Mouse (Mus musculus) testis, adult 2 months (tissue): ENCODE data around the gene Tlr2. TPM values are rescaled to one million over a fixed set of nuclear protein-coding genes. Genes with fewer than 3 reads are reported as not detected.

Experiments
- H3K27ac ChIP-seq: fragments of 200-500 bp; 2 replicates; pipeline ENCODE4 v1.5.1; 2012; ENCODE audit warnings: low read depth, low read length; ENCODE audit not compliant: control insufficient read depth, insufficient read depth
- H3K27me3 ChIP-seq: fragments of 200-500 bp; 2 replicates; pipeline ENCODE4 v1.6.1; 2012; ENCODE audit warnings: mild to moderate bottlenecking, low read length, moderate library complexity; ENCODE audit not compliant: control insufficient read depth, insufficient read depth
- H3K36me3 ChIP-seq: fragments of 200-500 bp; 2 replicates; pipeline ENCODE4 v1.6.1; 2012; ENCODE audit warnings: mild to moderate bottlenecking, low read length; ENCODE audit not compliant: control insufficient read depth, insufficient read depth
- H3K4me1 ChIP-seq: fragments of 200-500 bp; 2 replicates; pipeline ENCODE4 v1.6.1; 2012; ENCODE audit warnings: low read length; ENCODE audit not compliant: control insufficient read depth, insufficient read depth
- H3K4me3 ChIP-seq: fragments of 200-500 bp; 2 replicates; pipeline ENCODE4 v1.5.1; 2012; ENCODE audit warnings: low read depth, mild to moderate bottlenecking, low read length, moderate library complexity, mixed read lengths; ENCODE audit not compliant: control insufficient read depth
- CTCF ChIP-seq: fragments of 200-500 bp; IDR thresholded peaks from 2 replicates; pipeline ENCODE4 v1.5.1; 2012; ENCODE audit warnings: low read depth, mild to moderate bottlenecking, inconsistent platforms, low read length, moderate library complexity; ENCODE audit not compliant: control insufficient read depth, insufficient read depth, insufficient replicate concordance
- POLR2A ChIP-seq: fragments of 200-500 bp; IDR thresholded peaks from 2 replicates; pipeline ENCODE4 v1.6.1; 2012; ENCODE audit warnings: low read depth, mild to moderate bottlenecking, inconsistent platforms, low read length, moderate library complexity; ENCODE audit not compliant: control insufficient read depth
- polyA plus RNA-seq: library from polyadenylated mRNA; depleted of rRNA; stranded (reverse); fragments of >200 nt; gene quantifications from 2 replicates; pipeline ENCODE4 v1.2.3, GENCODE M21; 2012

Tlr2 gene
- polyA plus RNA-seq, 1 experiment: 0.21 TPM

GRCm38 (mm10) chr3:83823774-83824173 lies 17.8 kb downstream of the Tlr2 start:
- H3K4me1 ChIP-seq: no peaks in the 10 kb centered on the region
- TF ChIP-seq POLR2A (no peak), CTCF (no peak)
- H3K27ac ChIP-seq: no peak overlapping the region
- H3K36me3 ChIP-seq: no peaks in the 10 kb centered on the region
- H3K4me3 ChIP-seq: no peak overlapping the region
- H3K27me3 ChIP-seq: no peaks in the 10 kb centered on the region

- TF ChIP-seq CTCF: no peak
- no peak for TF ChIP-seq POLR2A
- Histone ChIP-seq H3K27me3 (no peaks in the 10 kb centered on the region), H3K4me1 (no peaks in the 10 kb centered on the region), H3K27ac (no peak overlapping the region), H3K36me3 (no peaks in the 10 kb centered on the region), H3K4me3 (no peak overlapping the region)
Measured at GRCm38 (mm10) chr3:83816372-83816925, 25.1 kb downstream of the Tlr2 start.

GRCm38 (mm10) chr3:83812863-83813262 lies 28.7 kb downstream of the Tlr2 start:
- Histone ChIP-seq H3K4me1 (no peaks in the 10 kb centered on the region), H3K27ac (no peak overlapping the region), H3K4me3 (no peak overlapping the region), H3K27me3 (no peaks in the 10 kb centered on the region), H3K36me3 (no peaks in the 10 kb centered on the region)
- no peak for TF ChIP-seq POLR2A
- TF ChIP-seq CTCF: no peak

GRCm38 (mm10) chr3:83811987-83812386 lies 29.6 kb downstream of the Tlr2 start:
- Histone ChIP-seq H3K27ac (no peak overlapping the region), H3K27me3 (no peaks in the 10 kb centered on the region), H3K4me3 (no peak overlapping the region), H3K36me3 (no peaks in the 10 kb centered on the region), H3K4me1 (no peaks in the 10 kb centered on the region)
- no peak for TF ChIP-seq CTCF
- TF ChIP-seq POLR2A: no peak

- Histone ChIP-seq H3K27me3 (no peaks in the 10 kb centered on the region), H3K4me1 (no peaks in the 10 kb centered on the region), H3K27ac (no peak overlapping the region), H3K4me3 (no peak overlapping the region), H3K36me3 (no peaks in the 10 kb centered on the region)
- no peak for TF ChIP-seq CTCF
- TF ChIP-seq POLR2A: no peak
Measured at GRCm38 (mm10) chr3:83808483-83808882, 33.1 kb downstream of the Tlr2 start.

- TF ChIP-seq POLR2A: no peak
- peak; percentile 50; the same call in 1 of the 2 replicates for TF ChIP-seq CTCF
- no peaks in the 10 kb centered on the region for H3K36me3 ChIP-seq
- H3K4me3 ChIP-seq: no peak overlapping the region
- no peaks in the 10 kb centered on the region; the same call in 1 of the 2 replicates for H3K4me1 ChIP-seq
- no peaks in the 10 kb centered on the region for H3K27me3 ChIP-seq
- H3K27ac ChIP-seq: no peak overlapping the region
Measured at GRCm38 (mm10) chr3:83801649-83802155, 39.9 kb downstream of the Tlr2 start.

- no peaks in the 10 kb centered on the region for H3K27me3 ChIP-seq
- H3K27ac ChIP-seq: no peak overlapping the region
- TF ChIP-seq CTCF: no peak
- no peak for TF ChIP-seq POLR2A
- no peaks in the 10 kb centered on the region; the same call in 1 of the 2 replicates for H3K4me1 ChIP-seq
- no peaks in the 10 kb centered on the region for H3K36me3 ChIP-seq
- no peak overlapping the region for H3K4me3 ChIP-seq
Measured at GRCm38 (mm10) chr3:83799486-83799885, 42.1 kb downstream of the Tlr2 start.

- TF ChIP-seq POLR2A: no peak
- peak; percentile 53; the same call in 1 of the 2 replicates for TF ChIP-seq CTCF
- H3K4me3 ChIP-seq: no peak overlapping the region
- no peak overlapping the region for H3K27ac ChIP-seq
Measured at GRCm38 (mm10) chr3:83797828-83798227, 43.7 kb downstream of the Tlr2 start.

More at GRCm38 (mm10) chr3:83797828-83798227, 43.7 kb downstream of the Tlr2 start:
- H3K27me3 ChIP-seq: no peaks in the 10 kb centered on the region
- no peaks in the 10 kb centered on the region; the same call in 1 of the 2 replicates for H3K4me1 ChIP-seq
- no peaks in the 10 kb centered on the region for H3K36me3 ChIP-seq
